Mouse (Mus musculus) ES-E14 (cell line): ENCODE data around the gene B4galt3.

Experiments
- CHD2 ChIP-seq: IDR thresholded peaks from 2 replicates; pipeline ENCODE4 v1.6.1; 2014; ENCODE audit warnings: mild to moderate bottlenecking, low read depth, low read length, inconsistent platforms
- MAFK ChIP-seq: IDR thresholded peaks from 2 replicates; pipeline ENCODE4 v1.6.1; 2014; ENCODE audit warnings: mild to moderate bottlenecking, low read depth, low read length, inconsistent platforms; ENCODE audit not compliant: insufficient read depth
- ZC3H11A ChIP-seq: IDR thresholded peaks from 2 replicates; pipeline ENCODE4 v1.6.1; 2012; ENCODE audit warnings: low read depth, mild to moderate bottlenecking, inconsistent platforms, low read length, borderline replicate concordance

DNA sequence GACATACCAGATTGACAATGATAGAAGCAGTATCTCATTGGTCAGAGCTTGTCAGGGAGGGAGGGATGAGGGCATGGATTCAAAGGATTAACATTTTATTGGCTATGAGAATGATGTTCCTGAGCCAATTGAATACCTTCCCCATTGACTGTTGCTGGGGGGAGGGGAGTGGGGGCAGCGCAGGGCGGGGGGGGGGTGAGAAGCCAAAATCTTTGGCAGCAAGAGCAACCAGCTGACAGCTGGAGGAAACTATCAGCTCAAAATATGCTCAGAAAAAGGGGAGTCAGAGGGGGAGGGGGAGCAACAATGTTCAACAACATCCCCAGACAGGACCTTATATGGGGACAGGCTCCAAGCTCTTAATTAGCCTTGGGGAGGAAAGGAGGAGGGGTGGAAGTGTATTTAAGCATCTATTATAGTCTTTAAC is 6.9 kb upstream of the B4galt3 start:
- no peak for TF ChIP-seq CHD2
- no peak for TF ChIP-seq MAFK
- no peak for TF ChIP-seq ZC3H11A
